Mouse (Mus musculus) gastrocnemius, postnatal 4 days (tissue): ENCODE measurements around the gene Wnk2. TPM values are rescaled to one million over a fixed set of nuclear protein-coding genes. Genes with fewer than 3 reads are reported as not detected.

Experiments
- DNase-seq, 2 experiments: peaks; one replicate each; pipeline ENCODE4 v3.0.0; 2021 to 2022; ENCODE audit warnings: low spot score in 2 of 2, mixed read lengths in 2 of 2
- total RNA-seq, 2 experiments: library from RNA; stranded (reverse); gene quantifications; 2 replicates each; pipeline ENCODE4 v1.2.3; 2021

The Wnk2 gene
- total RNA-seq, 2 experiments from 2014 or later, result 53.8 to 57.2 TPM

DNA sequence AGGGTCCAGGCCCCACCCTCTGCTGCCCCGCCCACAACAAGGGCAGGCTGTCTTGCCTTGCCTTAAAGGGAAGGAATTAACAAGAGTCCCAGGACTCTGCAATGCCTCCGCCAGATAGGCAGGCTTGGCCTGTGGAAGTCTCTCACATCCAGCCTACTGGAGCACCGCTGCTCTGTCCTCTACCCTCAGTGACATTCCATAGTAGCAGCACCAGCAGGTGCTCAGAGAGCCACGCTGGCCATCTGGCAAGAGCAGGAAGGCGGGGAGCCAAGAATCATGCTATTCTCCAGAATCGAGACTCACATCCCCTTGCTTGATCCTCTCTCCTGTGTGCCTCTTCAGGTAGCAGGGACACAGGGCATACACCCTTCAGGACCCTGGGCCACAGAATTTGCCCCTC, 3.4 kb downstream of the Wnk2 start:
- peak in 1 of 2 experiments; percentile 34 for DNase-seq

DNA sequence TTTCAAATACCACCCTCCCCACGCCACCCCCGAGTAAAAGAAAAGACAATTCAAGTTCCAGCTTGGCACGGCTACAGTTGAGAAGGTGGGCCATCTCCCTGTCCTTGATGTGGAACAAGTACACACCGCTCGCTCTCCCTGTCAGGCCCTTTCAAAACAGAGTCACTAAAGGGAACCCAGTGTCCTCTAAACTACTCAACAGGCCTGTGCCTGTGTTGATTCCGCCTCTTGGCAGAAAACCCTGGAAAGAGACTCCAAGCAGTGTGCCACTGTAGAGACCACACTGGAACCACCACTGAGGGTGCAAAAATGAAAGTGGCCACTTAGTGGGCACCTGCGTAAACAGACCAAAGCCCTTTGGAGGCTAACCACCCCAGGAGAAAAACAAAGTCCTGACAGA, 4.5 kb downstream of the Wnk2 start:
- no peak for DNase-seq

DNA sequence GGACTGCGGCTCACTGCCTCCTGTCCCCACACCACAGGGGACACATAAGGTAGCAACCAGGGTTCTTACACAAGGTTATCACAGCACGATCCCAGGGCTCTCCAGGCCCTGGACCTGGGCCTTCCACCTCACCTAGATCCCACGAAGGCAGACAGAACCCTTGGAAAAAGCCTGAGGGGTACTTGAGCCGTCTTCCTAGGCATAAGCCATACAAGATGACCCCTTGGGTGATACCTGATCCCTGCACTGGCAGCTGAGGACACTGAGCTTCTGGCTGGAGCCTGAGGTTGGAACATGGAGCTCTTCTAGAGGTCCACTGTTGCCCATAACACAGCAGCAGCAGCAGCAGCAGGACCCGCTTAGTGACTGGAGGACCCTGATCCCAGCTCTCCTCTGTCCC, 5.4 kb downstream of the Wnk2 start:
- no peak for DNase-seq

DNA sequence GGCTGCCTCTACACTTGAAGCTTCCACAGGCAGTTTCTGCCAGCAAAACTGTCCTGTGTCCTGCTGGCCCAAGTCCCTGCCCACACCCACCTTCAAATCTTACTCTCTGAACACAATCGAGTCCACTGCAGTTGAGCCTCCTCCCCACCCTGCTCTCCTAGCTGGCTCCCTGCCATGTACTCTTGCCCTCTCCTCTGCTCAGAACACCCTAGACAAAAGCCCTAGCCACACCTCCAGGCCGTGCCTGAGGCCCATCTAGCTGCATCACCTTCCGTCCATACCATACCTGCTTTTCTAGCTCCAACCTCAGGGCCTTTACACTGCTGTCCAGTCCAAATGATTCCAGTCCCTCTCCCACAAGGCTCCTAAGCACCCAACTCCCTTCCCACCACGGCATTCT, 7.2 kb downstream of the Wnk2 start:
- no peak for DNase-seq

DNA sequence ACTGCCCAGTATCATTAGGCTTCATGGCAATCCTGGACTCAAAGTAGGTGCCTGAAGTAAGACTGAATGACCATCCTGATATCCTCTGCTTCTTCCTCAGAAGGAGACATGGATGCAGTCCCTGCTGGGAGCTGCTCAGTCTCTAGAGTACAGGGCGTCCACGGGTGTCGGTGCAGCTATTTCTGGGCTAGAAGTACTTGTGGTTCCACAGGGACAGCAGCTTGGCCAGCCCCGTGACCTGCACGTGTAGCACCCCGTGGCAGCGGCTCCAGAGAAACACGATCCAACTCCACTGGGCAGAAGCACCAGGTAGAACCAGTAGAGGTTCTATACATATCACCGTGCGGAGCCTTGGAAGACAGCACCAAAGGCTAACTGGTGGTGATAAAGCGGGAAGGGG, 13.3 kb downstream of the Wnk2 start:
- no peak for DNase-seq

DNA sequence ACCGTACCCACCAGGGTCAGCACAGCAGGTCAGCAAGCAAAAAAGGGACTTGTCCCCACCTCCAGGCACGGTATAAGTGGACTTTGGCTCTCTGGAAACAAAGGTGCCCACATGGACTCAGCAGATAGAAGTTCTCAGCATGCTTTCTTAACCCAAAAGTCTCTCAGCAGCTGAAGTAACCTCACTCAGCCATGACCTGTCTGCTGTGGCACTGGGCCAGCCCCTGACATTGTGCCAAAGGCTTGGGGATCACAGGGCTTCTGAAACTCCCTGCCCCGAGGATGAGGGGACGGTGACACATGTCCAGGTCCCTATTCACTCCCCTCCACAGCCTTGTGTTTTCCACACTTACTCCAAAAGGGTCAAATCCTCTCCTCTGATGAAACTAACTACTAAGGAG, 14.7 kb downstream of the Wnk2 start:
- DNase-seq, result no peak

DNA sequence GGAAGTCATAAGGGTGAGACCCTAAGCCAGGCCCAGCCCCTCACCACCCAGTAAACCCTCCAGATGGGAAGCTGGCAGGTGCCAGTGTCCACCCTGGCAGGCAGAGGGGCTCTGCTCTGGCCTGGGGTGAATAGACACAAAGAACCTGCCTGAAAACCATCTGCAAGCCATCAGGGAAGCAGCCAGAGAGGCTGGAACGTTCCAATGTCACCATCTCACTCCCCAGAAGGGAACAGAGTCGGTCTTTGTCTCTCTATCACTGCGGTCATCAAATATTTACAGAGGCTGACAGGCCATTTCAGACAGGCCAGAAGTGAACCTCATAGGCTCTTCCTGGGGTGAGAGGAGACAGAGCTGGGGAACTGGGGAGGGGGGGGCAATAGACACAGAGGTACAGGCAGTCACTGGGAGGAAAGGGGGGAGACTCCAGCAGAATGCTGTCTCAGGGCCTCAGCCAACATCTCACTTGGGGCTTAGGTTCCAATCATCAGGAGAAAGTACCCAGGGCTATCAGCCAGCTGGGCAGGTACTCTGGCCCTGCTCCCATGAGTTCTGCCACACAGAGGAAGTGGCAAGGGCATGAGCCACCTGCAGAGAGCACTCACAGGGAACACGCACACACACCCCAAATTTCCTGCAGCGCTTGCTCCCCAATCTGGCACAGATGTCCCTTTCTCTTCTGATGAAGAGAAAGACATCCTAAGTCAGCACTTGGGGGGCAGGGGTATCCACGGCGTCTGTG, 15.7 kb downstream of the Wnk2 start:
- no peak for DNase-seq

DNA sequence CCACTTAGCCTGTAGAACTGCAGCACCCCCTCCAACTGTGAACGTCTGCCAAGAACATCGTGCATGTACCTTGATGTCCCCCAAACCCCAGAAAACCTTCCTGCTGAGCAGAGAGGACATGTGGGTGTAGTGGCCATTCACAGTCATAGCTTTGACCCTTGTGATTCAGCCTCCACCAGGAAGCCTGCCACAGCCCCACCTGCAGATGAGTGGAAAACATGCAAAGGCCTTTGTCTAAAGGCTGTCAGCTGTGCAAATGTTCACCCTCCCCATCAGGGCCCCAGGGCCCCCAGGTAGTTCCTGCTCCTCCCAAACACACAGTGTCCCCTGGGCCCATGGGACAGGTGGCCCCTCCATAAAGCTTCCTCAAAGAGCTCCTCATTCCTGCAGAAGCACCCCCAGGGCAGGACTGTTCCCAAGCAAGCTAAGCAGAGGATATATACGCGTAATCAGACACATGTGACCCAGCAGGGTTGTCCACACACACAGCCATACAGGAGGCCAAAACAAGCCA, 16.4 kb downstream of the Wnk2 start:
- DNase-seq, result no peak

DNA sequence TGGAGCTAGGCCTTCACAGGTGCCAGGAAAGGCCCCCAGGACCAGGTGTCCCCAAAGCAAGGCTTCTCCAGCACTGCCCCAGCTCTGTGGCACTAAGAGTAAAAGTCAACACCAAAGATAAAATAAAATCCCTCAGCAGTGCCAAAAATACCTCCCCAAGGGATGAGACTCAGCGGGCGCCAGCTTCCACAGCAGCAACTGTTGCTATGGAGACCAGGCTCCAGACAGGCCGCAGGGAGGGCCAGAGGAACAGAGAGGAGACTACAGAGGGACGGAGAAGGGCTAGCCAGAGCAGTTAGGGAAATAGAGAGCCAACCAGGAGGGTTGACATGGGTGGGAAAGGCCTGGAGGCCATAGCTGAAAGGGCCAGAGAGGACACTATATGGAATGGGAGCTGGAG, 18.0 kb downstream of the Wnk2 start:
- peak in 1 of 2 experiments; percentile 43 for DNase-seq

DNA sequence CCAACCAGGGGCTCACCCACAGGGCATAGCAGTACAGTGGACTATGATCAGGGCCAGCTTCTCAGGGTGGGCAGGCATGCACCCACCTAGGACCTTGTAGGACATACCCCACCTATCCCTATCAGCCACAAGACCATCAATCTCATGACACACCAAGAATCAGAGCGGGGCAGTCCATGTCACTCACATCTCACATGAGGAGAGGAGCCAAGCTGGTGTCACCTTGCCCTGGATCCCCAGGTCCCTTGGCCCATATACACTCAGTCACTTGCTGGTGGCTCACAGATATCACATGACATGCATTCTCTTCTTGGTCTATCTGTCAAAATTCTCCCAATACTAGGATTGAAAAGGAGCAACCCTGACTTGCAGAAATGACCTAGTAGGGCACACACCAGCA, 18.7 kb downstream of the Wnk2 start:
- no peak for DNase-seq

DNA sequence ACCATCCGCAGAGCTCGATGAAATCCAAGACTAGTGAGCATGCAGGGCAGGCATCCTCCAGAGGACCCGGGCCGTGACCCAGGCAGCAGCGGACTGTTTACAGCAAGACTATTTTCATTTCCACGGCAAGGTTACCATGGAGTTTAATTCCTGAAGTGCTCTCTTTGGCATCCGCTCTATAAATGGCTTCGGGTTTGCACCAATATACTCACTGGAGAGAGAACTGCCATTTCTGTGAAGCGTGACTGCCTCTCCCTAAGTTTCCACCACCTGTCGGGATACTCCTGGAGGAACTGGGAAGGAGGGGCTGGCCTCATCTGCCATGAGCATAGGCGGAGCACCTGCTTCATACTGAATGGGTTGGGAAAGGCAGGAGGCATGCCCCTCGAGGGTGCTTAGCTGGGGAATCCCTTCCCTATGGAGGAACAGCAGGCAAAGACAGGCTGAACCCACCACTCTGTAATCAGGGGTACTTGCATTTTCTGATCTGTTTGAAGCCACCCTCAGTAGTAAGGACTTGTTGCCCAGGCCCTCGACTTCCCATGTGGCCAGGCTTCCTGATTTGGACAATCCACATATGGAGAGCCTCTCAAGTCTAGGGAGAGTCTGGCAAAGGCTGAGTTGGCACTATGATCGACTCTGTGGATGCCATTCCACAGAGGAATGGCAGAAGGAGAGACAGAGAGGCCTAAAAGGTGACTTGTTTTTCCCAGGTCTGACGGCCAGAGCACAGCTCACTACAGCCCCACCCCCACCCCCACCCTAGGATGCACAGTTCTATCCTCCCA, 19.8 kb downstream of the Wnk2 start:
- no peak for DNase-seq

DNA sequence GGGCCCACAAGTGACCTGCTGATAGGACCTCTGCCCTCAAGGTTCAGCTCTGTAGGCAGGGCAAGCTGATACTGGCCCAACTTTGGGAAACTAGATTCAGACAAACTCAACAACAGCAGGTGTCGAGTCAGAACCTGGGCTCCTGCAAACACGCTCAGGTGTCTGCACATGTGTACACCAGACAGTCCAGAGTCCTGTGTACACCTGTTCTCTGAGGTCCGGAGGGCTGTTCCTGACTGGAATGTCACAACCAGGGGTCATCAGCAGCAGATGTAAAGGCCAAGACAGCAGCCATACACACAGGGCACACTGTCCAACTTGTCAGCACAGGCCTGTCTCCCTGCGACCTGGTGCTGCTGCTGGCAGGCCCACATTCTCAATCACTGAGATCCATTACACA, 25.7 kb downstream of the Wnk2 start:
- DNase-seq, result no peak

DNA sequence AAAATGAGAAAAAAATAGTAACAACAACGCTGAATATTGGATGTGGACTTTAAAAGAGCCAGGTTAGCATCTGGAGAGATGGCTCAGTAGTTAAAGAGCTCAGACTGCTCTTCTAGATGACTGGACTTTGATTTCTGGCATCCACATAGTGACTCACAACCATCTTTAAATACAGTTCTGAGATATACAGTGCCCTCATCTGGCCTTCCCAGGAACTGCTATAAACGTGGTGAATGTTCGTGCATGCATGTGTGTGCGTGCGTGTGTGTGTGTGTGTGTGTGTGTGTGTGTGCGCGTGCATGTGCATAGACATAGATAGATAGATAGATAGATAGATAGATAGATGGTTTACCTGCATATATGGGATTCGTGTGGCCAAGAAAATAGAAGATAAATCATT, 30.3 kb downstream of the Wnk2 start:
- DNase-seq, result no peak

DNA sequence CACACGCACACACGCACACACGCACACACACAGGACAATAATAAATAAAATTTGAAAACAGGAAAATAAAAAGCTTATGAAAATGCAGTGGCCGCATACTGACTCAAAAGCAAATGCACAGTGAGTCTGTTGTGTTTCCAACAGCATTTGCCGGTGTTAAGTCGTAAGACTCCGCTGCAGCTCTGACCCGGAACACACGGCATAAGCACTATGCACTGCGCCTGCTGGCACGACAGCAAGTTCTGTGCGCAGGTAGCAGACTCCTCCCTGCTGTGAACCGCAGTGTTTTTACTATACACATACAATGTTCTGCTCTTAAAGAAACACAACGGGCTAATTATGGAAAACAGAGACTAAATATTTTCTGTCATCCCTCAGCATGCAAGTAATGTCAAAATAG, 32.9 kb downstream of the Wnk2 start:
- no peak for DNase-seq

DNA sequence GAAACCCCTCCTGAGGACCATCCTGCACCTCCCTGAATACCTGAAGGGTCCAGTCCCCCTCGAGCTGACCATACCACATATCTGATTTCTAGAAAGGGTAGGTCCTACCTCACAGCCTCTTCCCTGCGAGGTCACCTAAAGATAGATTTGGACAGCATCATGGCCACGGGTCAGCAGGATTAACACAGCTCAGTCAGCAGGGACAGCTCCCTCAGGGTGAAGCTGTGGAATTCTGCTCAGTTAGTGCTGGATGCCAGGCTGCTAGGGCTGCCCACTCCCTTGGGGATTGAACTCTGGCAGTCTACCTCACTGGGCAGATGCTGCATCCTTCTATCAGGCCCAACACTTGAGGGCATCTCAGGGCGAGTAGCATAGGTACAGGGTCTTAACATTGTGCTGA, 33.7 kb downstream of the Wnk2 start:
- no peak for DNase-seq

DNA sequence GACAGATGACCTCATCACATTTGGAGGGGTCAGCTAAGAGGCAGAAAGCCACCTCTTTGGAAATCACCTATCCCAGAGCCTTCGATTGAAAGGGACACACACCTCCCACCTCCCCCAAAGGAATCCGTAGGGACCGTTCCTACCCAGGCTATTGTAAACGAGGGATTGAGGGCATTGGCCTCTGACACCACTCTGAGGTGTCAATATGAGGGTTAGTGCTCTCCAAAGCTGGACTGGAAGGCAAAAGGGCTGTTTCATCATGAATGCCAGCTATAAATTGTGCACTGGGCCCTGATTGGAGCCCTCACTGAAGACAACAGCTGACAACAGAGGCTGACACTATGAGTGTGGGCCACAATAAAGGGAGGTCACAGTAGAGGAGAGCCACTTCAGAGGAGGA, 34.5 kb downstream of the Wnk2 start:
- no peak for DNase-seq

DNA sequence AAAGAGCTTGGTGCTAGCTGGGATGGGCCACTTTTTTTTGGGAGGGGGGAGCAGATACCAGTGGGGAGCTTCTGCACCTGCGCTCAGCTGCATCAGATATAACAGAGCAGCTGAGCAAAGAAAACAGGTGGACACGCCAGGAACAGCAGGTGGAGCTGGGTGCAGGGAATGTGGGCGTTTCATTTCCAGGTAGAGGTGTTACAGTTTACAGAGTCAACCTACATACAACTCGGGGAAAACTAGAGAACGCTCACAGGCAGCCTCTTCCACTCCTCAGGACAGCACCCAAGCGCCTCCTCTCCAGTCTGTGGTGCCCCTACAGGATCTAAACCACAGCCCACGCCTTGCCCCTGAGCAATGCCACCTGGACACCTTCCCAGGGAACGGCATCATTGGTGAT, 35.2 kb downstream of the Wnk2 start:
- no peak for DNase-seq

DNA sequence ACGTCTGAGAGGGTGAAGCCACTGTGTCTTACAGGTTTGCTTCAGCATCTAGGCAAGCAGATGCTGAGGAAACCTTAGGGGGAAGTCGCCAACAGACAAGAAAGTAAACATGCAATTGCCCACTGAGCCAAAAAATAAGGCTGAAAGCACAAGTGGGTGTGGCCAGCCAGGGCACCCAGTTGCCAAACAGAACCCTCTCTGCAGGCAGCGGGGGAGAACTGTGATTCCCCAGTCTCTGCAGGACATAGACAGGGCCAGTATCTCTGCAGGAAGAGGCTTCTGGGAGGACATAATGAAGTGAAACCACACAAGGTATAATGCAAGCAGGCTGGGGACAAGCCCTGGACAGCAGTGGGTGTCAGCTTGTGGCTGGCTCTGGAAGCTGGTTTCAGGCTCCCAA, 38.1 kb downstream of the Wnk2 start:
- no peak for DNase-seq

DNA sequence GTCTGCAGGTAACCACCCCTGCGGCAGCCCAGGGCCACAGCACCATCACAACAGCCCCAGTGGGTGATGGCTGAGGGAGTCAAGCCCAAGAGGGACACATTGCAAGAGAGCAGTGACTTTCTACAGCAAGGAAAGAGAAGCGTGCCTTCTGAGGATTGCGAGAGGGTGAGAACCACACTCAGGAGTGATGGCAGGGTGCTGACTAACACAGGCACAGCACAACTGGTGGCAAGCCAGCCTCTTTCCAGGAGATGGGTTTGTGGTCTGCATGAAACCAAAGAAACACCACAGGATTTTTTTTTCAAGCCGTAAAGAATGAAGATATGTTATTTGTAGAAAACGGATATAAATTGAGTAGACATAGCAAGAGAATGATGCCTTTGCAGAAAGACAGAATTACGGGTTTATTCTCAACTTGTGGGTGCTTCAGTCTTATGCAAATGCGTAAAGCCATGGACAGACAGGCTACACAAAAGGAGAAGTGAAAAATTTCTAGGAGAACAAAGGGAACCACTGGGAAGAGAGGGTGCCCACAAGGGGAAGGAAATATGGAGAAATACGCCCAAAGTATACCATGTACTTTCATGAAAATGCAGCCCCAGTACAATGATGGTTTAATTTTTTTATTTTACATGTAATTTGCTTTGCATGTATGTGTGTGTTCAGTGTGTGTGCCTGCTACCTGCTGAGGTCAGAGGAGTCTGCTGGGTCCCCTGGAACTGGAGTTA, 39.5 kb downstream of the Wnk2 start:
- DNase-seq, result no peak

DNA sequence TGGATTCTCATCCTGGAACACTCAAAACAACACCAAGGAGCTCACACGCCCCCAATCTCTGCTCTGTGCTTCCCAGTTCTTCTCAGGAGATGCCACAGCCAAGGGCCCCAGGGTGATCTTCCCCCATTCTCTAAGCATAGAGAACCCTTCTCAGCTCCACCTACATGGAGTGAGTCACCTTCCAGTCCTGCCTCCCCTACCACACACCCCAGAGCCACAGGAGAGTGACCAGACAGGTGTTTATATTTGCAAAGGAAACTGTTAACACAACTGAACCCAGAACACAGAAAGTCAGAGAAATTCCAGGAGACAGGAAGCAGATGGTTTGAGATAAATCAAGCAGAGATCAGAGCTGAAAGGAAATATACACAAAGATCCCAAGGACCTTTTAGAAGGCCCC, 43.9 kb downstream of the Wnk2 start:
- no peak for DNase-seq

DNA sequence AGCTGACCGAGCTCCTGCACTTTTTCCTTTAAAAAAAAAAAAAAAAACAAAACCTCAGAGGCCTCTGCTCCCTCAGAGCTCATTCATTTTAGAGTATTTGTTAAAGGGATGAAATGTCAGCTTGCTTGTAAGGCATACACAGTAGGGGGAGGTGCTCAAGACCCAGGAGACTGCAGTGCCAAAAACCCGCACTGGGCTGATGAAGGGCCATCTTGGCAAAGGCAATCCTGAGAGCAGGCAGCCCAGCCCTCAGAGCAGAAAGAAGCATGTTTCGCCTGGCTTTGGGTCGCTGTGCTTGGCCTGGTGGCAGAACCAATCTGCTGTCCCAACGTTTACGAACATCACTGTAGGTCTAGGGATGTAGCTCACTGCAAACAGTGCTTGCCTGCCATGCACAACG, 44.6 kb downstream of the Wnk2 start:
- no peak for DNase-seq

DNA sequence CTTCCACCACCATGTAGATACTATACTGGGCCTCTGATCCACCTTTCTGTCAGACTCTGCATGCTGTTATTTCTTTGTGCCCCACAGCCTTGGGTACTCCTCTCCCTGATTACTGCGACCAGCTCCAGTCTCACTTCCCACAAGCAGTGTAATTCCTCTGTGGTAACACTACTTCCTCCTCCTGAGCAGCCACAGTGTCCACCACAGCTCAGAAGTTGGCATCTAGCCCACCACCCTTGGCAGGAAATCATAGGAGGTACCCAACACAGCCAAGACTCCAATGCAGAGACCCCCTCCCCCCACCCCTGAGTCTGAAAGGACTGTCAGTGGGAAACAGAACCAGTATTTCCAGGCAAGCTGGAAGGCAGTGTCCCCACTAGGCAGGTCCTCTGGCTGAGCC, 47.4 kb downstream of the Wnk2 start:
- DNase-seq, result peak in 1 of 2 experiments; percentile 41
